Mouse (Mus musculus): Measurements from ENCODE around the gene Cul7. TPM values are rescaled to one million over a fixed set of nuclear protein-coding genes. Genes with fewer than 3 reads are reported as not detected.
A peak's percentile ranks its signal among the peaks of the same experiment; 100 is the strongest.

The Cul7 gene
- total RNA-seq, 2 experiments from 2014 or later: 3.4 to 4.1 TPM

- peak; percentile 8 for DNase-seq (ENCODE audit: low spot score)
These were observed 21.1 kb upstream of the Cul7 start, which contains the start of gene Ptk7 for GRCm38 (mm10) chr17:46628791-46629684. Ptk7 (minus strand) TSS chr17:46629504.

- no peak for DNase-seq (ENCODE audit: low spot score)
These were observed 20.3 kb upstream of the Cul7 start for GRCm38 (mm10) chr17:46629685-46630441.

DNA sequence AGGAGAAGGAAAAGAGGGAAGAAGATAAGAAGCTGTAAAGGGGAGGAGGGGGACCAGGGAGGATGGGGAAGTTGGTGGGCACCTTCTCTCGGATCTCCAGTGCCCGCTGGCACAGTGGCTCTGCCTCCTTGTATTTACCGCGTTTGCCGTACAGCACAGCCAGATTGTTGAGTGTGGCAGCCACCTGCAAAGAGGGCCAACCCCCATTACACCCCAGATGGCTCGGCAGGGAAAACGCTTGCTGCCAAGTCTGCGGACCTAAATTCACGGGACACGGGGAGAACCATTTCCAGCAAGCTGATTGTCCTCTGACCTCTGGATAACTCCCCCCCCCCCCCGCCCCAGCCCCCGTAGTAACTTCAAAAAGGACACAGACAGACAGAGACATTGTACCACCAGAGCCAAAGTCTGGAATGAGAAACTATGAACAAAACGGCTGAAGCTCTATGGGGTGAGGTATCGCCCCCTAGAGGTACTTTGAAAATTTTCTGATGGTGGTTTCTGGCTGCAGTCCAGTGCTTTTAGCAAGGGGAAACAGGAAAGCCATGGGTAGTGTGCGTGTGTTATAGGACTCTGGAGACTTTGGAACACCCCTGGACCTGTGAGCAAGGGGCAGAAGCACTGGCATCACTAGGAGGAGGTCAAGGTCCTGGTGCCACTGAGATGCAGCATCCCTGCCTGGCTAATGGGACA is 13.2 kb upstream of the Cul7 start:
- DNase-seq (ENCODE audit: low spot score): peak; percentile 68

- DNase-seq (ENCODE audit: low spot score): no peak
These were observed 10.2 kb upstream of the Cul7 start for GRCm38 (mm10) chr17:46639929-46640328.

GRCm38 (mm10) chr17:46642060-46642459 is 8.1 kb upstream of the Cul7 start:
- DNase-seq (ENCODE audit: low spot score): no peak

GRCm38 (mm10) chr17:46644152-46644805 is 5.9 kb upstream of the Cul7 start:
- no peak for DNase-seq (ENCODE audit: low spot score)

DNA sequence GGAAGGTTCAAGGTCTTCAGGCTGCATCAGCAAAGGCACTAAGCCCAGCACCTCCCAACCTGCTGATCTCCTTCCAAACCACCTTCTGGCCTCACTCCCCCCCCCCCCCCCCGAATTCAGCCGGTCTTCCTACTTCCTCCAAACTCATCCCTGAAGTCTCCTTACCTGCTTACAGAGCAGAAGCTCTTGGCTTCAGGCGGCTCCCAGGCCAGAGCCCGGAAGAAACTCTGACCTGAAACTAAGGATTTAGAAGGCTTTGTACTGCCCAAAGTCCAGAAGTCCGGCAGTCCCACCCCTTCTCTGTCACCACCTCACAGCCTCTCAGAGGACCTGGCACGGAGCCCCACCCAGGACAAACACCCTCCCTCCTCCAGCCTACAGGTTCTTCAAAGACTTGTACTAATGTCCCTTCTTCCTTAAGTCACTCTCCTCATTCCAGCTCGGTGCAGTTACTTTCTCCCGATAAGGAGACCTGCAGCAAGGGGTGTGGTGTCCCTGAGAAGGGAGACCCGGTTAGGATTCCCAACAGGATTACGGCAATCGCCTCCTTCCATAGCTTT is 5.1 kb upstream of the Cul7 start:
- DNase-seq (ENCODE audit: low spot score): peak; percentile 30

DNA sequence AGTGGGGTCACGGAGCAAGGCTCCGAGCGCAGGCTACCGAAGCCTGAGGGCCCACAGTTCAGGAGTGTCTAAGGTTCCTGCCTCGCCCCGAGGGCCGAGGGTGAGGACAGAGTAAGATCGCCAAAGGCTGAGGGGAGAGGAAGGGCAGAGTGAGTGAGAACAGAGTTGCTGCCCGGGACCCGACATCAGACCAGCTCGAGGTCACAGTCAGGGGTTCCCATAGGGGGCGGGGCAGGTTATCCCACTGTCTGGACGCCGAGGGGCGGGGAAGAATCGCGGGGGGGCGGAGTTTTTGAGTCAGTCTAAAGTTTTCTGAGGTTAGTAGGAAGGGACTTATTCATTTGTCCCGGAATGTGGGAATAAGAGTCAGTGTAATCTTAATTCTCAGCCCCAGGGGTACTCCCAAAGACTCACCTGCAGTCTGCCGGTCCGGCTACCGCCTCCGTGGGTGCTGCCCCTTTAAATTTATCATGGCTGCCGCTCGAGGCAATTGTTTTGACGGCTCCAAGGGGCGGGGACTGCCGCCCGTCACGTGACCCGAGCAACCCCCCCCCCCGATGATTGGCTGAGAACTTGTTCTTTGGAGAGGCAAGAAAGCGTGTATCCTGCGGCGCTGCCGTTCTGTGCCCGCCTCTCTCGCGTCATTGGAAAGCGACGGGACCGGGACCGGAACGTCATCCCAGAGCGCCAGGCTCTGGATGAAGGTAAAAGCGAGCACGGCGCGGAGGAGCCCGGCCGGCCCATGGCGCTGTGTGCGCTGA is 4.4 kb upstream of the Cul7 start, which contains the start of the genes Klc4 and Mrpl2:
Gene Klc4 (minus strand): TSS at position 462 of the 761 bp plus-strand sequence.
Gene Mrpl2 (plus strand): TSS at position 669 of the 761 bp plus-strand sequence.
- DNase-seq (ENCODE audit: low spot score): peak; percentile 99

DNA sequence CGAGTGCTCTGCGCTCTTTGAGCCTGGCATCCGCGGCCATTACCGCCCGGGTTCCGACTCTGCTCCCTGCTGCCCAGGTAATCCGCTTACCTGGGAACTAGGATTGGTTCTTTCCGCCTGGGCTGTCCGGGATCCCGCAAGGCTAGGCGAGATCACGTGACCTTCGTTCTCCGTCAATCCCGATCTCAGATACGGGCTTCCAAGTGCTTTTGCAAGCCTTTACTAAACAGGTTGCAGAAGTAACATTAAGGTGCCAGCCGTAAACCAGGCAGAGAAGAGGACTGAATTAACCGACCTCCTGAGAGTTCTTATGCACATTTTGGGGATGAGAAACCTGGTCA is 3.8 kb upstream of the Cul7 start:
- DNase-seq (ENCODE audit: low spot score): no peak

GRCm38 (mm10) chr17:46647279-46647678 is 2.9 kb upstream of the Cul7 start:
- DNase-seq (ENCODE audit: low spot score): no peak

DNA sequence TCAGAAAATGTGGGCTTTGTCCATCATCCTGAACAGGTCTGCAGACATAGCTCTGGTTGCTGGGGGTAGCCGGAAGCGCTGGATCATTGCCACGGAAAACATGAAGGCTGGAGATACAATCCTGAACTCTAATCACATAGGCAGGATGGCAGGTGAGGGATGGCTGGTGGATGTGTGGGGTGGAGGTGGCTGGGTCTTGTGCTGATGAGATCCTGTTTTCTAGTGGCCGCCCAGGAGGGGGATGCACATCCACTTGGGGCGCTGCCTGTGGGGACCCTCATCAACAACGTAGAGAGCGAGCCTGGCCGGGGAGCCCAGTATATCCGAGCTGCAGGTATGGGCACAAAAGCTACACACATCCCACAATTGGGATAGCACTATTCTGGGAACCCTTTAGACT is 1.7 kb upstream of the Cul7 start:
- DNase-seq (ENCODE audit: low spot score): no peak

DNA sequence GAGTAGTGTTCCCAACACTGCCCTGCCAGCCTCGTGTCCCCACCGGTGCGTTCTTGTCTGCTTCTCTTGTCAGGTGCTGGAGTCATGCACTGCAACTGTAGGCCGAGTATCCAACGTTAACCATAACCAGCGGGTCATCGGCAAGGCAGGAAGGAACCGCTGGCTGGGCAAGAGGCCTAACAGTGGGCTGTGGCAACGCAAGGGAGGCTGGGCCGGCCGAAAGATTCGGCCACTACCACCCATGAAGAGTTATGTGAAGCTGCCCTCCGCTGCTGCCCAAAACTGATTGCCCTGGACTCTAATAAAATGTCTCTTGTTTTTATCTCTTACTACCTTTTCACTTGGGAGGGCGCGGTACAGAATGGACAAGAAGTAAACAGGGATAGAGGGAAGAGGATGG is 326 bp upstream of the Cul7 start:
- no peak for DNase-seq (ENCODE audit: low spot score)

DNA sequence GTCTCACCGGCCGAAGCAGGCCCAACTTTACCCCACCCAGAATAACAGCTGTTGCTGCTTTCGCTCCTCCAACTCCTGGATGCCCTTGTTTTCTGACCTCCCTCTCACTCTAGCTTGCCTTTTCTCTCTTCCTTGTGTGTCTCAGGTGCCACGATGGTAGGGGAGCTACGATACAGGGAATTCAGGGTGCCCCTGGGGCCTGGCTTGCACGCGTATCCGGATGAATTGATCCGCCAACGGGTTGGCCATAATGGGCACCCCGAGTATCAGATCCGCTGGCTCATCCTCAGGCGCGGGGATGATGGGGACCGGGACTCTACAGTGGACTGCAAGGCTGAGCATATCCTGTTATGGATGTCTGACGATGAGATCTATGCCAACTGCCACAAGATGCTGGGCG is 1.2 kb downstream of the Cul7 start:
- no peak for DNase-seq (ENCODE audit: low spot score)

GRCm38 (mm10) chr17:46651755-46652547 is 1.8 kb downstream of the Cul7 start:
- no peak for DNase-seq (ENCODE audit: low spot score)

- no peak for DNase-seq (ENCODE audit: low spot score)
These were observed 5.9 kb downstream of the Cul7 start for GRCm38 (mm10) chr17:46656054-46656453.

DNA sequence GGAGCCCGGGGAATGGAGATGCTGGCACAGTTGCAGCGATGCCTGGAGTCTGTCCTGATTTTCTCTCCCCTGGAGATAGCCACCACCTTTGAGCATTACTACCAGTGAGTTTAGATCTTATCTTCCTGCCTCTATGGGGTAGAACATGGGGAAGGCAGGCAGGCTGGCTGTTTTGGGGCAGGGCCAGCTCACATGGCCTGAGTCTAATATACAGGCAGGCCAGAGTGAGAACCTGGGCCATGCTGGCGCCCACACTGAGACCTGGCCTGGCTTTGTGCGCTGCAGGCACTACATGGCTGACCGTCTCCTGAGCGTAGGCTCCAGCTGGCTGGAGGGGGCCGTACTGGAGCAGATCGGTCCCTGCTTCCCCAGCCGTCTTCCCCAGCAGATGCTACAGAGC is 11.2 kb downstream of the Cul7 start:
- DNase-seq (ENCODE audit: low spot score): no peak

GRCm38 (mm10) chr17:46661981-46662380 is 11.8 kb downstream of the Cul7 start:
- DNase-seq (ENCODE audit: low spot score): no peak

DNA sequence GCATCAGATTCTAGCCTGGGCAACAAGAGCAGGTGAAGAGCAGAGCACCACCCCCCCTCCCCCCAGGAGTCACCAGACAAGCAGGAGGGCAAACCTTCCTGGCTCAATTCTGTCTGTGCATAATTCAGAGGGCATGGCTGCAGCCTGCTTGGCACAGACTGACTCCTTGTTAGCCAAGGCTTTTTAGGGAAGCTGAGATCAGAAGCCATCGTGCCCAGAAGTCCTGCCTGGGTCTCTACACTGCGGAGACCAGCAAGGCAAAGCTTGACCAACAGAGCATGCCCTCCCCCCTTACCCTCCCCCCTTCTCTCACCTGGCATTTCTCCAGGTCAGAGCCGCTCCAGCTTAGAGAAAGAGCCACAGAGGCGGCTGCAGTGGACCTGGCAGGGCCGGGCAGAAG is 12.6 kb downstream of the Cul7 start:
- DNase-seq (ENCODE audit: low spot score): peak; percentile 78

- peak; percentile 38 for DNase-seq (ENCODE audit: low spot score)
These were observed 17.6 kb downstream of the Cul7 start for GRCm38 (mm10) chr17:46667712-46668111.
